Mouse (Mus musculus) liver, postnatal 0 days (tissue): Measurements from ENCODE around the gene Uap1. TPM values are rescaled to one million over a fixed set of nuclear protein-coding genes. Genes with fewer than 3 reads are reported as not detected.

Experiments
- ATAC-seq: fragments of 200-750 bp; cut with Nextera tagmentation; 2 replicates; pipeline ENCODE4 v1.8.0; 2017; ENCODE audit warnings: mild to moderate bottlenecking, moderate library complexity
- DNase-seq: peaks from one replicate; pipeline ENCODE4 v3.0.0-alpha.2; 2016
- H3K27ac ChIP-seq: fragments of 300-500 bp; sonication (generic); 2 replicates; pipeline ENCODE4 v1.5.1; 2014; ENCODE audit warnings: antibody characterized with exemption, moderate library complexity, mild to moderate bottlenecking, low read depth
- H3K27me3 ChIP-seq: fragments of 300-500 bp; sonication (generic); 2 replicates; pipeline ENCODE4 v1.6.1; 2014; ENCODE audit warnings: low read length, control low read depth, mixed read lengths; ENCODE audit not compliant: insufficient read depth
- H3K36me3 ChIP-seq: fragments of 300-500 bp; sonication (generic); replicated peaks from 2 replicates; pipeline ENCODE4 v1.6.1; 2014; ENCODE audit warnings: mild to moderate bottlenecking, control low read depth, low read length, moderate library complexity, mixed read lengths; ENCODE audit not compliant: insufficient read depth
- H3K4me1 ChIP-seq: fragments of 300-500 bp; sonication (generic); 2 replicates; pipeline ENCODE4 v1.6.1; 2014; ENCODE audit warnings: antibody characterized with exemption, mild to moderate bottlenecking, control low read depth; ENCODE audit not compliant: insufficient read depth
- H3K4me2 ChIP-seq: fragments of 300-500 bp; sonication (generic); 2 replicates; pipeline ENCODE4 v1.6.1; 2014; ENCODE audit warnings: low read depth, mild to moderate bottlenecking, low read length, moderate library complexity, mixed read lengths
- H3K4me3 ChIP-seq: fragments of 300-500 bp; sonication (generic); 2 replicates; pipeline ENCODE4 v1.5.1; 2014; ENCODE audit warnings: low read depth, low read length
- H3K9ac ChIP-seq: fragments of 300-500 bp; sonication (generic); replicated peaks from 2 replicates; pipeline ENCODE4 v1.6.1; 2014; ENCODE audit warnings: mild to moderate bottlenecking, moderate library complexity
- H3K9me3 ChIP-seq: fragments of 300-500 bp; sonication (generic); 2 replicates; pipeline ENCODE4 v1.6.1; 2016; ENCODE audit warnings: mild to moderate bottlenecking, control low read depth, low read length, mixed read lengths
- CTCF ChIP-seq: sonication (generic); IDR thresholded peaks from 2 replicates; pipeline ENCODE4 v1.5.1; 2016; ENCODE audit warnings: antibody characterized with exemption, low read depth
- EP300 ChIP-seq: IDR thresholded peaks from 2 replicates; pipeline ENCODE4 v1.6.1; 2016; ENCODE audit warnings: antibody characterized with exemption, low read depth, mild to moderate bottlenecking
- WGBS: fragments of 180-500 bp; shearing (Covaris S2); extraction: QIAGEN DNeasy Blood & Tissue Kit; methylation state at CpG from one replicate; pipeline ENCODE4 v1.1.7; 2014; ENCODE audit not compliant: insufficient replicate concordance; 5-methylcytosine and 5-hydroxymethylcytosine counted together
- polyA plus RNA-seq: library from polyadenylated mRNA; unstranded; fragments of >200 nt; fragmentation: Nextera tagmentation; extraction: Ambion mirVana; gene quantifications from 2 replicates; pipeline ENCODE4 v1.2.1, GENCODE M21; 2015

The Uap1 gene
- polyA plus RNA-seq, 1 experiment from 2014 or later: 19.6 TPM

DNA sequence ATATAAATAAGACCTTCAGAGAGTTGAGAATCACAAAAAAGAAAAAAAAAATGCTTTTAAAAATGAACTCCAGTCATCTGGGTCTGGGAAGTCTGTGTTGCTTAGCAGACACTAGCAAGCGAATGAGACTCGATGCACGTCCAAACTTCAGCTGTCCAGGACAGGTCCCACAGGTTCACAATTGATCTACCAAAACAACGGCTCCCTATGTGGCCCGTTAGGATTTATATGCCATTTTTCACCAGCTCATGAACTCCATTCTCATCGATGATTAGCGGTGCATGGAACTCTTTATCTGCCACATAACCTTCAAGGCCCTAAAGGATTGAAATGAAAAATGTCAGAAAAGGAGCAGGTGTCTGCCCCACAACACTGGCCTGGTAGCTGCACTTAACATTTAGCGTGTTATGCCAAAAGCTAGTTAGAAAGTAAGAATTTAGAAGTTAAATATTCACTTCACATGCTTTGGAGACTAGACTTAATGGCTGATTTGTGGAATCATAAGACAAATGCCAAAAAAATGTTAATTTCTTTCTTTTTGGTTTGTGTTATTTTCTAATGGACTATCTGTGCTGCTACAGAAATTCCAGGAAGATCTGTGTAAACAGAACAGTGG is 32.4 kb downstream of the Uap1 start:
- H3K4me3 ChIP-seq: no peak overlapping the region
- H3K9me3 ChIP-seq: no peaks in the 10 kb centered on the region
- no peaks in the 10 kb centered on the region for H3K4me1 ChIP-seq
- H3K27ac ChIP-seq: no peak overlapping the region
- DNase-seq: no peak
- no peak for ATAC-seq
- no peaks in the 10 kb centered on the region for H3K27me3 ChIP-seq
- H3K9ac ChIP-seq: no peak overlapping the region
- no peak overlapping the region for H3K4me2 ChIP-seq
- H3K36me3 ChIP-seq: peaks cover 13% of the 10 kb centered on the region
- TF ChIP-seq CTCF (no peak), EP300 (no peak)
- WGBS: 91% methylated on average over 8 of the region's 8 CpGs

DNA sequence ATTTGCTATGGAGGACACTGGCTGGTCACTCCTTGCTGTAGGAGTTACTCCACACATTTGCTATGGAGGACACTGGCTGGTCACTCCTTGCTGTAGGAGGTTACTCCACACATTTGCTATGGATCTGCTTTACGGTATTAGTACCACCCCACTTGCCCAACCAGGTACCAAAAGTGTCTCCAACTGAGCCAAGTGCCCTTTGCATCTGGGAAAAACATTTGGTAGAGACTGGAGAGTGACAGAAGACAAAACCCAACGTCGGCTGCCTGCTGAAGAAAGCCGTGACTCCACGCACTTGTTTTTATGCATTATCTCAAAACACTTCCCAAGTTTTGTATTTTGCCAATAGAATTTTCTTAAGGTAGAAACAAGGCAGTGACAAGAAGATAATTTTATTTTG is 33.1 kb downstream of the Uap1 start:
- H3K9ac ChIP-seq: no peak overlapping the region
- H3K9me3 ChIP-seq: no peaks in the 10 kb centered on the region
- no peak overlapping the region for H3K4me2 ChIP-seq
- H3K4me1 ChIP-seq: no peaks in the 10 kb centered on the region
- ATAC-seq (no peak), DNase-seq (no peak)
- no peaks in the 10 kb centered on the region for H3K27me3 ChIP-seq
- peaks cover 13% of the 10 kb centered on the region for H3K36me3 ChIP-seq
- no peak overlapping the region for H3K27ac ChIP-seq
- WGBS: 87% methylated on average over 5 of the region's 5 CpGs
- no peak overlapping the region for H3K4me3 ChIP-seq
- TF ChIP-seq CTCF: no peak
- no peak for TF ChIP-seq EP300

DNA sequence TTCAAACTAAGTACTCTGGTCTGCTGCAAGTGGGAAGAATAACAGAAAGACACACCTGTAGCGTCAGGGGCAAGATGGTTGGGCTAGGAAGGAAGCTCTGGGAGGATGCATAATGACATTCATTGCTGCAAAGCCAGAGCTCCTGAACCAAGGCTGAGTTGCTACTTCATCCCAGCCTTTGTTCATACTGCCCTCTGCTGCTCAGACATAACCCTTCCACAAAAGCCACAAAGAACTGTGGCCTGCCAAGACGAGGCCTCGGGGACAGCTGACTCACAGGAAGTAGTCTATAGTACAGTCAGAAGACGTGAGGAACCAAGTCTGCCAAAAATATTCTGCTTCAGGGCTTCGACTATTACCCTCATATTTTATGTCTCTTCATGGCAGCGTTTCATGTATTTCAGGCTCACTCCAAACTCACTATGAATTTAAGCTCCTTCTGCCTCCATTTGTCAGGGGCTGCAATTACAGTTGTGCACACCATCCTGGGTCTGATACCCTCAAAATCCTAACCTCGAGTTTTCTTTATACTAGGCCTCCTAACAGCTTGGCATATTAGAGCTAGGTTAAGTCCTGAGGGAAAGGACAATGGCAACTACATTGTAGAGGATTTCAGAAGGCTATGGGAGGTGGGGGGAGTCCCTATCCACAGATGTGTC is 38.3 kb downstream of the Uap1 start:
- TF ChIP-seq CTCF: peak; percentile 84
- TF ChIP-seq EP300: no peak
- WGBS: 13% methylated on average over 7 of the region's 7 CpGs
- Histone ChIP-seq H3K4me3 (no peak overlapping the region), H3K27ac (no peak overlapping the region), H3K4me1 (no peaks in the 10 kb centered on the region), H3K4me2 (no peak overlapping the region), H3K9me3 (no peaks in the 10 kb centered on the region), H3K36me3 (peaks cover 6% of the 10 kb centered on the region; the same call in 1 of the 2 replicates), H3K9ac (no peak overlapping the region), H3K27me3 (no peaks in the 10 kb centered on the region)
- DNase-seq (peak; percentile 60), ATAC-seq (peak; percentile 56)

DNA sequence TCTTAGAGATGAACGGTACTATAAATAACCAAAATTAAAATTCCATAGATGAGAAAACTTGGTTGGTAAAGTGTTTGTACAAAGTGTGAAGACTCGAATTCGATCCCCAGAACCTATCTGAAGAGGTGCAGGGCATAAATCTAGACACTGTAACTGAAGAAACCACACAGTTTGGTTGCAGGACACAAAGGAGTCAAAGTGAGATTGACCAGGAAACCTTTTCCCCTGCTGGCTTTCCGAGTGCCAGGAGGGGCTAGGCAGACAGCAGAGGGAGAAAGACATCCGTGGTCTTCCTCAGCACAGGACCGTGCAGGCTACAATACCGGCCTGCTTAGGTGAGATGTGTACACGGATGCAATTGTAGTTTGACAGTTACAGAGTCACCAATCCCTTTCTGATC is 40.5 kb downstream of the Uap1 start:
- Histone ChIP-seq H3K4me2 (no peak overlapping the region), H3K4me1 (no peaks in the 10 kb centered on the region), H3K27ac (no peak overlapping the region), H3K9me3 (no peaks in the 10 kb centered on the region), H3K9ac (no peak overlapping the region), H3K36me3 (no peaks in the 10 kb centered on the region), H3K4me3 (no peak overlapping the region), H3K27me3 (no peaks in the 10 kb centered on the region)
- ATAC-seq (no peak), DNase-seq (no peak)
- no peak for TF ChIP-seq EP300
- no peak for TF ChIP-seq CTCF
- 76% methylated on average over 8 of the region's 8 CpGs for WGBS

DNA sequence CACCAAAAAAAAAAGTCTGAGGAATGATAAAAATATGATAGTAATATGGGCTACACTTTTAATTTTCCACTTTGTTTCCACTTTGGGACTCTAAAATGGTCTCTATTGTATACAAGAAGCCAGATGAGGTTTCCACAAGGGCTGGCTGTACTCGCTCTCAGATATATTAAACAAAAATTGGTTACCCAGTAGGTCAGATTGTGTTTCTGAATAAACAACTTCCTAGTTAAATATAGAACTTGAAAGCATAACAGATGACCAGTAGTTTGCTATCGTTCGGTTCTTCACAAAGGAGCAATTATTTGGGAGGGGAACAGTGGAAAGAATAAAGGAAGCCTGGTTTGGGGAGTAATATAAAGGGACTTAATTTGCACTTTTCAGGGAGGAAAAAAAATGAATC is 43.8 kb downstream of the Uap1 start:
- TF ChIP-seq CTCF (no peak), EP300 (no peak)
- no peak overlapping the region for H3K27ac ChIP-seq
- 71% methylated on average over 3 of the region's 3 CpGs for WGBS
- no peak for ATAC-seq
- no peak overlapping the region for H3K4me2 ChIP-seq
- H3K9me3 ChIP-seq: no peaks in the 10 kb centered on the region
- H3K36me3 ChIP-seq: no peaks in the 10 kb centered on the region
- no peak overlapping the region for H3K4me3 ChIP-seq
- H3K9ac ChIP-seq: no peak overlapping the region
- no peaks in the 10 kb centered on the region for H3K27me3 ChIP-seq
- no peak for DNase-seq
- H3K4me1 ChIP-seq: no peaks in the 10 kb centered on the region

DNA sequence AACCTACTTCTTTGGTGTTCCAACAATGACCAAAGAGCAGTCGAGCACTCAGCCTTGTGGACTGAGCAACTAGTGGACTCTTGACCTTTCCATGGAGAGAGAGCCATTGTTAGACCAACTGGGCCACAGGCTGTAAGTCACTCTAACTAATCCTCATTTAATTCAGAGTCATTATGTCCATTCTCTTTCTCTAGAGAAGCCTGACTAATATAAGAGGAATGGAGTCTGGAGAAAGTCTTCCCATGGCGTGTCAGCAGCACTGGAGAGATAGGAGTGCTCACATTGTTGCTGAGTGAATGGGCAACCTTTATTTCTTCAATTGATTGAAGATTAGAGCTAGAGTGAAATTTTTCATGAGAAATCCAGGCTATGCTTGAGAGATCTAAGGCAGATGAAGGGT is 50.1 kb downstream of the Uap1 start:
- H3K4me2 ChIP-seq: no peak overlapping the region
- no peaks in the 10 kb centered on the region for H3K9me3 ChIP-seq
- ATAC-seq (no peak), DNase-seq (no peak)
- H3K36me3 ChIP-seq: no peaks in the 10 kb centered on the region
- no peak overlapping the region for H3K9ac ChIP-seq
- TF ChIP-seq CTCF: no peak
- TF ChIP-seq EP300: no peak
- no peaks in the 10 kb centered on the region for H3K4me1 ChIP-seq
- no peaks in the 10 kb centered on the region for H3K27me3 ChIP-seq
- H3K27ac ChIP-seq: no peak overlapping the region
- H3K4me3 ChIP-seq: no peak overlapping the region
- WGBS: 69% methylated on average over 2 of the region's 2 CpGs

DNA sequence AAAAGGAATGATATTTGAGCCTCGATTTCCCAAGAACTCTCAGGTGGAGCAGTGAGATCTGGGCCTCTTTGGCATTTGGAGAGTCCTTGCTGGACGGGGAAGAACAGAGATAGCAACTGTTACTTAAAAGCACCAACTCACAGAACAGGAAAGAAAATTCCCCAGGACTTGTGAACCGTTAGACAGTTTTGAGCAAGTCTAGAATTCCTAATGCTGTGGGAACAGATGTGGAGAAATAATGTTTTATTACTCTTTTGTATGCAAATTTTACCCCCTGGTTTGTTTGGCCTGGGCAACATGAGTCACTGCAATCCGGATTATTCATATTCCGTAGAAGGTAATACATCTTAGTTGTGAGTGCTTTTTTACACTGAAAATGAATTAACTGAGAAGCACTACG is 61.1 kb downstream of the Uap1 start:
- Histone ChIP-seq H3K4me3 (no peak overlapping the region), H3K9me3 (no peaks in the 10 kb centered on the region), H3K4me2 (no peak overlapping the region), H3K36me3 (no peaks in the 10 kb centered on the region), H3K27me3 (no peaks in the 10 kb centered on the region), H3K4me1 (no peaks in the 10 kb centered on the region), H3K9ac (no peak overlapping the region), H3K27ac (no peak overlapping the region)
- WGBS: 77% methylated on average over 6 of the region's 6 CpGs
- no peak for TF ChIP-seq EP300
- no peak for TF ChIP-seq CTCF
- DNase-seq (no peak), ATAC-seq (no peak)
